ENCODE assay signal across 9 mouse cellular contexts in genomic region chr7:96170924-96171595, GRCm38 (mm10). TPM values are rescaled to one million over a fixed set of nuclear protein-coding genes. Genes with fewer than 3 reads are reported as not detected.
DNase-seq lines count a peak whose midpoint lies in the region; ATAC-seq and TF ChIP-seq lines count a peak whose summit lies in the region.
"Had no signal": no experiment of that assay in that cellular context is flagged by ENCODE, and none has a peak within 500 bp of the region (broad histone marks: within the 10 kb centered on the region; RNA-seq: fewer than 3 reads in every experiment).

Gene Tenm4 (plus strand): TSS chr7:96171246.

- H3K27ac ChIP-seq in kidney, embryonic 15.5 days = no peak within 1 kb of the TSS
- no peak within 1 kb of the TSS for H3K27ac ChIP-seq in kidney, adult 2 months (ENCODE audit: insufficient read depth, low read depth, low read length)
- no peak within 1 kb of the TSS for H3K27ac ChIP-seq in hindbrain, embryonic 14.5 days
- H3K27ac ChIP-seq in midbrain, embryonic 16.5 days (ENCODE audit: low read length) = no peak within 1 kb of the TSS
- H3K27ac ChIP-seq: macrophage had no signal

- H3K27me3 ChIP-seq in kidney, embryonic 15.5 days = no peaks in the 10 kb centered on the region
- no peaks in the 10 kb centered on the region; the same call in 1 of the 2 replicates for H3K27me3 ChIP-seq in kidney, adult 2 months (replicated peaks; ENCODE audit: control insufficient read depth, insufficient read depth, low read length)
- no peaks in the 10 kb centered on the region; the same call in 1 of the 2 replicates for H3K27me3 ChIP-seq in hindbrain, embryonic 14.5 days (ENCODE audit: control insufficient read depth, insufficient read depth, low read length)
- no peaks in the 10 kb centered on the region; the same call in 1 of the 2 replicates for H3K27me3 ChIP-seq in midbrain, embryonic 16.5 days (ENCODE audit: control insufficient read depth, insufficient read depth, low read depth, low read length)

- no peaks in the 10 kb centered on the region for H3K36me3 ChIP-seq in kidney, embryonic 15.5 days
- no peaks in the 10 kb centered on the region for H3K36me3 ChIP-seq in kidney, adult 2 months (ENCODE audit: control insufficient read depth, insufficient read depth, low read length)
- no peaks in the 10 kb centered on the region for H3K36me3 ChIP-seq in hindbrain, embryonic 14.5 days (replicated peaks; ENCODE audit: control insufficient read depth, insufficient read depth)
- H3K36me3 ChIP-seq in midbrain, embryonic 16.5 days (ENCODE audit: control insufficient read depth, insufficient read depth, low read length) = no peaks in the 10 kb centered on the region

- H3K4me2 ChIP-seq in kidney, embryonic 15.5 days = peak within 1 kb of the TSS; percentile 13; the same call in 1 of the 2 replicates
- H3K4me2 ChIP-seq in hindbrain, embryonic 14.5 days (replicated peaks) = no peak within 1 kb of the TSS
- peak within 1 kb of the TSS; percentile 16; the same call in 1 of the 2 replicates for H3K4me2 ChIP-seq in midbrain, embryonic 16.5 days (ENCODE audit: low read length)

- ATAC-seq in kidney, embryonic 15.5 days (replicated peaks; ENCODE audit: low FRiP score) = no peak
- ATAC-seq in hindbrain, embryonic 14.5 days (ENCODE audit: low FRiP score) = no peak
- ATAC-seq in midbrain, embryonic 16.5 days = 0 out of 2 replicates have a peak, but pooled peaks have one; percentile 10

- no peak within 1 kb of the TSS for H3K4me3 ChIP-seq in kidney, embryonic 15.5 days (replicated peaks)
- H3K4me3 ChIP-seq in kidney, adult 2 months (ENCODE audit: insufficient read depth, low read depth, low read length) = no peak within 1 kb of the TSS
- H3K4me3 ChIP-seq in hindbrain, embryonic 14.5 days (replicated peaks; ENCODE audit: low read length) = no peak within 1 kb of the TSS
- no peak within 1 kb of the TSS for H3K4me3 ChIP-seq in midbrain, embryonic 16.5 days (ENCODE audit: low read depth, low read length)

- WGBS in kidney, embryonic 15.5 days = 43% methylated on average over 14 of the region's 14 CpGs
- WGBS in kidney, adult 2 months = 34% methylated on average over 14 of the region's 14 CpGs
- WGBS in hindbrain, embryonic 14.5 days = 35% methylated on average over 14 of the region's 14 CpGs
- WGBS in midbrain, embryonic 16.5 days = 24% methylated on average over 14 of the region's 14 CpGs

- H3K4me1 ChIP-seq in kidney, embryonic 15.5 days = peaks cover 8% of the 10 kb centered on the region
- H3K4me1 ChIP-seq in kidney, adult 2 months (ENCODE audit: control insufficient read depth, insufficient read depth, low read length) = no peaks in the 10 kb centered on the region
- H3K4me1 ChIP-seq in hindbrain, embryonic 14.5 days (replicated peaks; ENCODE audit: control insufficient read depth, insufficient read depth, low read length) = peaks cover 4% of the 10 kb centered on the region; the same call in 1 of the 2 replicates
- H3K4me1 ChIP-seq in midbrain, embryonic 16.5 days (ENCODE audit: control insufficient read depth, insufficient read depth, low read length) = peaks cover 18% of the 10 kb centered on the region

- TF ChIP-seq CTCF in kidney, adult 2 months (conservative IDR thresholded peaks at IDR 0.05; ENCODE audit: insufficient read depth, insufficient read length, low read depth, low read length) = no peak

- no peaks in the 10 kb centered on the region for H3K9me3 ChIP-seq in kidney, embryonic 15.5 days (replicated peaks)
- no peaks in the 10 kb centered on the region for H3K9me3 ChIP-seq in hindbrain, embryonic 14.5 days (ENCODE audit: control insufficient read depth, low read length)
- no peaks in the 10 kb centered on the region for H3K9me3 ChIP-seq in midbrain, embryonic 16.5 days (replicated peaks; ENCODE audit: control insufficient read depth, low read length, poor library complexity, severe bottlenecking)

- DNase-seq in kidney, adult 2 months = no peak
- peak in 1 of 2 experiments; percentile 17 for DNase-seq in adrenal gland, postnatal 36 days
- no peak for DNase-seq in hindbrain, embryonic 14.5 days (ENCODE audit: low spot score)
- no peak for DNase-seq in yolk sac, embryonic 10.5 days (ENCODE audit: low spot score)
- DNase-seq in urinary bladder, postnatal 14 days (ENCODE audit: low spot score) = no peak
- no peak for DNase-seq in frontal cortex, postnatal 10 days (ENCODE audit: low spot score in 2 of 2)

- no peak within 1 kb of the TSS for H3K9ac ChIP-seq in kidney, embryonic 15.5 days
- H3K9ac ChIP-seq in hindbrain, embryonic 14.5 days = no peak within 1 kb of the TSS
- no peak within 1 kb of the TSS for H3K9ac ChIP-seq in midbrain, embryonic 16.5 days (ENCODE audit: low read depth, low read length)

- TF ChIP-seq POLR2A in kidney, adult 2 months (IDR thresholded peaks at IDR 0.05; ENCODE audit: low read depth, low read length) = no peak

RNA-seq across cellular contexts. Expression of gene Tenm4, which starts in this region (rescaled TPM):
- polyA plus RNA-seq in kidney, embryonic 15.5 days (2015; fragmentation: Nextera tagmentation; extraction: Ambion mirVana) = 36.4 and 42.7 TPM in 2 replicates
- polyA plus RNA-seq in kidney, adult 2 months (2012; rRNA removed) = 3.3 and 4.5 TPM in 2 replicates
- total RNA-seq in adrenal gland, postnatal 36 days (2021) = 10 to 100 TPM; 14.3 to 18.7 TPM
- polyA plus RNA-seq in hindbrain, embryonic 14.5 days (2014; fragmentation: Nextera tagmentation; extraction: Ambion mirVana) = 37.5 and 38.1 TPM in 2 replicates
- 41.4 and 53.4 TPM in 2 replicates for polyA plus RNA-seq in midbrain, embryonic 16.5 days (2015; fragmentation: Nextera tagmentation; extraction: Ambion mirVana)
